Mouse (Mus musculus): ENCODE data around the gene Igsf8. TPM values are rescaled to one million over a fixed set of nuclear protein-coding genes. Genes with fewer than 3 reads are reported as not detected.

Igsf8 gene
- total RNA-seq, 1 experiment from 2014 or later, result 48.7 TPM

DNA sequence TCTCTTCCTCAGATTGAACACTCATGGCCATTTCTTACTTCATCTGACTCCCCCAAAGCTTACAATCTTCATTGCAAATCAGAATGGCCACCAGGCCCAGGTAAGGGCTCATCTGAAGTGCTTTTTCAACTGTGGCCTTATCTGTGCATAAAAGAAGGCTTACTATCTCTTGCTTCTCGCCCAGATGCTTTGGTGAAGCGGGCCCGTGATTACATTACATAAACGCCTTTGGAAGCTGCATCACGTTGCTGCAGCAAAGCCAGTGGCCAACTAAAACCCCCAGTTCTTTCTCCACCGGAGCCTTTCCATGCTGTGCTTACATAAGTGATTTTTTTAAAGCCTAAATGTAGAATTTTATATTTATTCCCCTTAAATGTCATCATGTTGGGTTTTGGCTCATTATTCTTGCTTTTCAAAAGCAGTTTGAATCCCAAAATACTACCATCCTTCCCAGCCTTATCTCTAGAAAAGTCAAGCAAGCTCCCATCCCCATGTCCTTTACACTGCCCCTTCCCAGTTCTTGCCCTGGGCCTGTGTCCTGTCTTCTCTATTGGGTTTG, 62.4 kb downstream of the Igsf8 start:
- no peak for DNase-seq

DNA sequence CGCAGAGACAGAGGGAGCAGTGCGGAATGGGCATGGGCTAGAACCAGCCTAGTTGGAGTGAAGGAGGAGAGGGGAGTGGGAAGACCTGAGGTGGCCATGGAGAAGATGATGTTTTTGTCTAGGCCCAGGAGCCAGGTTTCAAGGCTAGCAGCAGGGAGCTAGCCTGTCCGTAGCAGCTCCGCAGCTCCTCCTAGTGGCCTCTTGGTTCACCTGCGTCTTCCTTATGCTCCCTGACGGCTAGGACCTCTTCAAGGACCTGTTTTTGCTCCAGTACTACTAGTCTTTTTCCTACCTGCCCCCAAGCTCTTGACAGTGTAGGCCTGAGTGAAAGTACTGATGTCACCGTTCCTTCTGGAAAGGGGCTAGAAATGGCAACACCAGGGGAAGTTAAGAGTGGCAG, 63.3 kb downstream of the Igsf8 start:
- peak; percentile 74 for DNase-seq

DNA sequence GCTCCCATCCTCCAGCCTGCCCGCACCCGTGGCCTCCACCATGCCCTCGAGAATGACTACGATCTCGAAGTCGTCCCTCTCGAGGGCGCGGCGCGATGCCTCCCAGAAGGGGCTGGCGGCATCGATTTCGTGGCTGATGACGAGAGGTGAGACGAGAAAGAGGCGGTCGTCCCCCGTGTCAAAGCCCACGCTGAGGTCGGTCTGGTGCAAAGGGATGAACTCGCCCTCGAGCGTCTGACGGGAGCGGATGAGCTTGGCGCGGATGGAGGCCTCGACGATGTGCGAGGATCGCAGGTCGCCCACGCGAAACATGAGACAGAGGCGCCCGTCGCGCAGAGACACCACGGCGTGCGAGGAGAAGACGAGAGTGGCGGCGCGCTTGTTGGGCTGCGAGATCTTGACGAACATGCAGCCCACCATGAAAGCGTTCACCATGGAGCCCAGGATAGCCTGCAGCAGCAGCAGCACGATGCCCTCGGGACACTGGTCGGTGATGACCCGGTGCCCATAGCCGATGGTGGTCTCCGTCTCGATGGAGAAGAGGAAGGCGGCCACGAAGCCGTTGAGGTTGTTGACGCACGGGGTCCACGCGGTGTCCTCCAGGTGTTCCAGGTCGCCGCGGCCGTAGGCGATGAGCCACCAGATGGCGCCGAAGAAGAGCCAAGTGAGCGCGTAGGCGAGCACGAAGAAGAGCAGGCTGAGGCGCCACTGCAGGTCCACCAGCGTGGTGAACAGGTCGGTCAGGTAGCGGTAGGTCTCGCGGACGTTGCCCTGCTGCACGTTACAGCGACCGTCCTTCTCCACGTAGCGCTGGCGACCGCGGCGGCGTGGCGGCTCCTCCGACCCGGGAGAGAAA, 64.5 kb downstream of the Igsf8 start:
- peak; percentile 77 for DNase-seq

DNA sequence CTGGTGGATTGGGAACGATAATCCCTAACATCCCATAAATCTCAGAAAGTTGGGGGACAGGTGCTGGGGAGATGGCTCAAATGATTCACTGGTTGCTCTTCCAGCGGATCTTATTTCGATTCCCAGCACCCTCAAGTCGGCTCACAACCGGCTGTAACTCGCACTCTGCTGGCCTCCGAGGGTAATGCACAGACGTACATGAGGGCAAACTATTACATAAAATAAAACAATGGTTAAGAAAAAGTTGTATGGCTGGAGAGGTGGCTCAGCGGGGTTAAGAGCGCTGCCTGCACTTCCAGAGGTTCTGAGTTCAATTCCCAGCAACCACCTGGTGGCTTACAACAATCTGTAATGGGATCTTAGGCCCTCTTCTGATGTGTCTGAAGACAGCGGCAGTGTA, 65.2 kb downstream of the Igsf8 start:
- DNase-seq, result no peak

DNA sequence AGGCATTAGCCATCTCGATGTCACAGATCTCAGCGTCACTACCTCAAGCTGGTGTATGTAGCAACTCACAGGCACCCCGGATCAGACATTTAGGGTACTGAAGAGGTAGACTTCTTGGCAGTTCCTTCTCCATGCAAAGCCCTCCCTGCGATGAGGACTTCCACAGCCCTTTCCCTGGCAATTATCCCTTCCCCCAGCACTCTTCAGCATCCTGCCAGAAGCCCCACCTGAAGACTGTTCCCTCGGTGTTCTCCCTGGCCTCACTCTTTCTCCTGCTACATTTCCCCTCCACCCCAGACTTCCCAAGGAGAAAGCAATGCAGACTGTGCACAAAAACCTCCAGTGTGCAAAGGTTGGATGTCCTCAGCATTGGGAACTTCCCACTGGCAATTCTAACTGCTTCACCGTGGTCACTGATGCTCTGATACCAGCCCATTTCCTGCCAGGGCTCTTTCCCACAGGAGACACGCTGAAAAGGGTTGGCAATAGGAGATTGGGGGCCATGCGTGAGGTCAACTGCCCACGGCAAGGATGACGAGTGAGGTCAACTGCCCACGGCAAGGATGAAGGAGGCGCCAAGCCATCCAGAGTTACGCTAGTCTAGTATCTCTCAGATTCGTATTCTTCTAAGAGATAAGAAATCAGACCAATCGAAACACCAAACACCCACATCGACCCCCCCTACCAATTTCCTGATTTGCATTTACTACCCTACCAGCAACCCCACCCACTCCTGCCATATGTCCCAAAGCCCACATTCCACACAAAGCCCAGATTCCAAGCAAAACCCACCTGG, 66.0 kb downstream of the Igsf8 start:
- DNase-seq, result no peak

DNA sequence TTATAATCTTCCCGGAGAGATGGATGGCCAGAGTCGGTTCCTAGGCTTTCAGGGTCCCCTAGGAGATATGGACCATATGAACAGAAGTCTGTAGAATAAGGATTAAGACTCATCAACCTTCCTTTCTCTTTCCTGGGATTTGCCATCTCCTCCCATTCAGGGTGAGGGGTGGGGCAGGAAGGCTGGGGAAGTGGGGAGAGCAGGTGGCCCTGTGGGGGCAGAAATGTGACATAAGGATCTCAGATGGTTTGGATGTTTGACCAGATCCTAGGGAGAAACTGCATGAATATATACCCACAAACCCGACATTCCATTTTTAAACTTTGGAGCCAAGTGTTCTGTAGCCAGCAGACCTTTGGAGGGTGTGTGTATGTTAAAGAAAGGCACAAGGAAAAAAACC, 66.6 kb downstream of the Igsf8 start:
- DNase-seq, result no peak

DNA sequence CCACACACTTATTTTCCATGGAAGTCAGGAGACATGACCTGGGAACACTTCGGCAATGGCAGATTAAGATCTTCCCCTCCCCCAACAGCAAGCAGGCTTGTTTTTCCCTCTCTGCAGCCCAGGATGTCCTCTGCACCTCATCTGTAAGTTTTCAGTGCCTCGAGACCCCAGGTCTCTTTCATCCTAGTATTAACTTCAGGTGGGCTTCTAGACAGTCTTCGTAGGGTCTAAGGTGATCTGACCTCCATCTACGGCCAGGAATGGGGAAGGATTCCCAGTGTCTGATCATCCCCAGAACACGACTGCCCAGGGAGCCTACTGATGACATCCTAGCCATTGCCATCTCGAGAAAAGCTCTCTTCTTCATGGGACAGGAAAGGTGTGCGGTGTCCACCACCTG, 67.0 kb downstream of the Igsf8 start:
- no peak for DNase-seq

DNA sequence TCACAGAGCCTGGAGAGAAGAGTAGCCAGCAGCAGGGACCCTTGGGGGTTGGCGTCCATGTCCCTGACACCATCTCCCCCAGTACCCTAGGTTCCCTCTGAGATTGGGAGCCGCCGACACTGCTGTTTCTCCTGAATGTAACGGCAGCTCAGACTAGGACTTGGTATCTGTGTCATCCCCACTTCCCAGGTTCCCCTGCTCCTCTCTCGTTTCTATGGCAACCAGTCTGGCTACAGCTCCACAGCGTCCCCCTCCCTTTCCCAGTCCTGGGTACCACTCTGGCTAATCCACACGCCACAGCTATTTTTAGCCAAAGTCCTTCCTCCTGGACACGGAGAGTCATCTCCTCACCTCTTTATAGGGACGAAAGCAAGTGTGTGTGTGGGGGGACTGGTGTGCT, 67.7 kb downstream of the Igsf8 start, which contains the start of gene Kcnj9:
Kcnj9 (minus strand) TSS at position 188 of the 400 bp plus-strand sequence.
- DNase-seq, result no peak

DNA sequence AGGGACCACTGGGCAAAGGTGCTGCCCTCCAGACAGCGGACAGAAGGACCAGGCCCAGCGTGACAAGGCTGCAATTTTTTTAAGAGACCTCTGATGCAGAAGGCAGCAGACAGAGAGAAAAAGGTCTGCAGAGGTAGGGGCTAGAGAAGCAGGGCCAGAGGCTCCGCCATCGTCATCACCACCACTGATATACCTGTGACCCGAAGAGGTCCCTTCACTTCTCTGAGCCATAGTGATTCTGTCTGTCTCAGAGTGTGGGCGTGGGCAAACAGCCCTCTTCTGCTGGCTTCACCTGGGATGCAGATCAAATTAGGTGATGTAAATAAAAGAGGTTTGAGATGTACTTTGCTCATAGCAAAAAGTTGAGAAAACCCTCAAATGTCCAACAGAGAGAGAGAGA, 68.2 kb downstream of the Igsf8 start:
- DNase-seq, result no peak

DNA sequence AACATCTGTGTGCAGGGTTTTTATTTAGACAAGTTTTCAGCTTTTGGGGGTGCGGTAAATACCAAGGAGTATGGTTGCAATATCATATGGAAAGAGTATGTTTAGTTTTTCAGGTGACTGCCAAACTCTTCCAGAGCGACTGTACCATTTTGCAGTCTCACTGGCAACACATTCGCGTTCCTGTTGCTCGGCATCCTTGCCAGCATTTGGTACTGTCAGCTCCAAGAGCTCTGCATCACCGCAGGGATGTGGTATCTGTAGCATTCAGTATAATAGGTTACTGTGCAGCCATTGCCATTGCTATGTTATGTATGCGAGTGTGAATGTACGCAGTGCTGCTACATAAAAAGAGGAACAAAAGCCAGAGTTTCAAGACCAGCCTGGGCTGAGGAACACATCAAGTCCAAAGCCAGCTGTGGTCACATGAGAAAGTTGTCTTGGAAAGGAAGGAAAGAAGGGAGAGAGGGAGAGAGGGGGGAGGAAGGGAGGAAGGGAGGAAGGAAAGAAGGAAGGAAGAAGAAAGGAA, 70.0 kb downstream of the Igsf8 start:
- no peak for DNase-seq

DNA sequence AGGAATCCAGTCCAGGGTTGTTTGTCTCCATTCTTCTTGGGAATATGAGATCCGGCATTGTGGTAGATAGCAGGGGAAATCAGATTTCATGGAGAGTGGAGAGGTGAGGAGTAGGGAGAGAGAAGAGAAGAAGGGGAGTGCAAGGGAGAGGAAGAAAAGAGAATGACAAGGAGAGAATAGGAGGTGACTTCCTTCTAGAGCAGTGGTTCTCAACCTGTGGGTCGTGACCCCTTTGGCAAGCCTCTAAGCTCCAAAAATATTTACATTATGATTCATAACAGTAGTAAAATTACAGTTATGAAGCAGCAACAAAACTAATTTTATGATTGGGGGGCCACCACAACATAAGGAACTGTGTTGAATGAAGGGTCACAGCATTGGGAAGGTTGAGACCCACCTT, 71.5 kb downstream of the Igsf8 start:
- no peak for DNase-seq

DNA sequence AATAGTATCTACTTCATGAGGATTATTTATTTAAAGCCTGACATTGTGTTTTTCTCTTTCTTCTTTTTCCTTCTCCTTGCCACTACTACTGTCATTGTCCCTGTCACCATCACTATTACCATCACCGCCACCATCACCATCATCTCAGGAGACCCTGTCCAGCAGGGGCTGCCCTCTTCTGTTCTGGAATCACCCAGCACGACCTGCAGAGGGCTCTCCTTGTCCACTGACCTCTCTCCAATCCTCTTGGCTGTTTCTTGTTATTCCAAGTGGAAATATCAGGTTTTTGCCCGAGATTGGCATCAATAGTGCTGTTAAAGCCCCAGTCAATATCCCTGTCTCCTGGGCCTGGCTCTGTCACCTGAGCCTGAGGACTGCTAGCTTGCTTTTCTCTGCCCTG, 72.1 kb downstream of the Igsf8 start:
- DNase-seq, result no peak

DNA sequence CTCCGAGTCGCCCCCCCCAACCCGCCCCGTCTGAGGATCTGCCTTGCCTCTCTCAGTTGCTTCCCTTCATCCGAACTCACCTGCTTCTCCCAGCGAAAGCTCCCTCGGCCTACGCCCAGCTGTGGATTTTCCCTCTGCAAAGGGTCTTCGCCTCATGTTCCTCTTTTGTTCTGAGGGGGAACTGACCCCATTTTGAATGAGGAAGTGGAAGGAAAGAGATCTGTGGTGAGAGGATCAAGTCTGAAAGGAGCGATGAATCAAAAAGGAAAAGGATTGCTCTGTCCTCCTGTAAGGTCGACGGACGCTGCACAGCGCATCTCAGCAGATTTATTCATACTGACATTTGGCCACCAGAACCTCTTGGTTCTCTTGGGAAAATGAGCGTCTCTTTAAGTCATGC, 74.4 kb downstream of the Igsf8 start:
- no peak for DNase-seq

DNA sequence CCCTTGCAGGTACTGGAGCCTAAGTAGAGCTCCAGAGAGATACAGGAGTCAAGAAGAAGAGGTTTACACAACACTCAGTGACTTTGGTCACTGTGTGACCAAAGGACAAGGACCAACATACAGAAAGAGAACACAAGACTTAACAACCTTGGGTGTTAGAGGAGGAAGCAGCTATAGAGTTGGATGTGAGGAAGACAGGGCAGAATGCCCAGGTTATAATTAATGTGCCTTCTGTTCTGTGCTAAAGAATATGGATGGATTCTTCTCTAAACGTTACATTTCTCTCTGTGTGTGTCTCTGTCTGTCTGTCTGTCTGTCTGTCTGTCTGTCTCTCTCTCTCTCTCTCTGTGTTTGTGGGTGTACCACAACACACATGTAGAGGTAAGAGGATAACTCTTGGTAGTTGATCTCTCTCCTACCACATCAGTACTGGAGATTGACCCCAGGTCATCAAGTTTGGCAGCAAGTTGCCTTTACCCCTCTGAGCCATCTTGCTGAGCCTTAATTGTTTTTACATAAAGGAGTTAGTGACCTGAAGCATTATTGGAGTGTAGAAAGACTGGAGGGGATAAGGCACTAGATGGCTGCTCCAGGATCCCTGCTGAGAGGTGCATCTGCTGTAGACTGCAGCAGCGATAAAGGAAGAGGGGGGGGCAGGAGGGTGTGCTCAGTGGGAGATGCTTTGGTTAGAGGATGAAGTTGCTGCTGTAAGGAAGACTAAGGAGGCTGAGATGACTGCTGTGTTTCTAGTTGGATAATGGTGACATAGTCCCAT, 76.2 kb downstream of the Igsf8 start:
- DNase-seq, result no peak

DNA sequence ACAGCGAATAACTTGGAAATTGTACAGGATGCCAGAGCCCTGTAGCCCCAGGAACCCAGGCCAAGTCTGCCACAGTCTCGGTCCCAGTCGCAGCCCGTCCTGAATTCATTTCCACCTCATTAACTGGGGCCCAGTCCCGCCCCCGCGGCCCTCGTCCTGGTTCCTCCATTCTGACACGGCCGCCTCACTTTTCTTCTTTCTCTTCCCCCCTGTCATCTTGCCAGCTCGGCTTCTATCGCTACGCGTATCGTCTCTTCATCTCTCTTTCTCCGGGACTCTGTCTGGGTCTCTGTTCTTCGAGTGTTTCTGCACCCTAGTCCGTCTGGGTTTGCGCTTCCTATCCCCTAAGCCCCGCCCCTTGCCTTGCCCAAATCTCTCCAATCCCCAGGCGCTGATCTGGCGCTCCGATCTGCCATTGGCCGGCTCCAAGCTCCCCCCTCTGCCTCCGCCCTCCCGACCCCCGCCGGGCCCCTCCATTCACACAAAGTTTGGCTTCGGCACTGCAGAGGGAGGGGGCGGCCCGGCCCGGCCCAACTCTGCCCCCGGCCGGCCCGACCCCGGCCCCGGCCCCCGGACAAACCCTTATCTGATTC, 79.4 kb downstream of the Igsf8 start, which contains the start of gene Kcnj10:
Kcnj10 (plus strand) TSS at position 482 of the 593 bp plus-strand sequence.
- peak; percentile 78 for DNase-seq

DNA sequence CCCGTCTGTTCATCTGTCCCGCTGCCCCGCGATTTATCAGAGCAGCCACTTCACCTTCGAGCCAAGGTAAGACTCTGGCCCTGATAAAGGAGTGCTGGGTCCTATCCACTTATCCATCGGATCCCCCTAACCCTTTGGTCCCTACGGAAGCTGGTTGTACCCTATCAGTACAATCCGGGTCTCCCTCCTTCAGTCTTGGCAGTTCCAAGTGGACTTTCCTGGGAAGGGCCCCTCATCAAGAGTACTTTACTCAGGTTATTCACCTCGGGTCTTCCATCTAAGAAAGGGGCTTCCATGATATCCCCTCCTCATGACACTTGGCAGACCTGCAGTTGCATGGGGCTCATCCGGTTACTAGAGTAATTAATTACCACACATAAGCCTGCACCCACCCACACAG, 79.9 kb downstream of the Igsf8 start:
- no peak for DNase-seq

DNA sequence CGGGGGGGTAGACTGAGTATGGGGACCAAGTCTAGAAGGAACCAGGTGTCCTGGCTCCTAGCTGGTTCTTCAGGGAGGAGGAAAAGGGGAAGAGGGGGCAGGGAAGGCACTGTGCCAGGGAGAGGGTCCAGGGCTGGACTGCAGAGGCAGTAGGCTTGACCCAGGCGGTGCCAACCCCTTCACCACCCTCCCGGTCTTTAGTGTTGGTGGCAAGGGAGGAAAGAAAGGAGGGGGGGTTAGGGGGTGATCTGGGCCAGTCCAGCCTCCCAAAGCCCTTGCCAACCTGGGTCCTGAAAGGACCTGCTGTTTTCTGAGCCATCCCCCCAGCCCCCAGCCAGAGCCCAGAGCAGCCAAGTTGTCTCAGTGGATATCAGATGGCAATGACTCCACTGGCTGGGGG, 81.3 kb downstream of the Igsf8 start:
- no peak for DNase-seq

DNA sequence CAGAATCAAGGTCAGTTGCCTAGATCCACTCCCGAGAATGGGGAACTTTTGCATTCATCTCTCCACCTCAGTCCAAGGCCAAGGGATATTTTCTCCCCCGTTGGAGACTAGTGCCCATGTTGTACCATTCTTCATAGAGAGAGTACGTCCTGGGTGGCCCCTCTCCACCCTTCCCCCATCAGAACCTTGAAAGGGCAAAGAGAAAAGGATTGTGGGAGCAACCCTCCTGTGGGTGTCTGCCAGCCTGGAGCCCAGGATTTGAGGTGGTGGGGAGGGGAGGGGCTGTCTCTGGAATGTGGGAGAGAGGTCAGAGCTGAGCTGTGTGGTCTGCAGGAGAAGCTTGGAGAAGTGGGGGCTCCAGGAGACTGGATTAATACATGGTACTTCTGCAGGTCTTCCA, 82.5 kb downstream of the Igsf8 start:
- no peak for DNase-seq

DNA sequence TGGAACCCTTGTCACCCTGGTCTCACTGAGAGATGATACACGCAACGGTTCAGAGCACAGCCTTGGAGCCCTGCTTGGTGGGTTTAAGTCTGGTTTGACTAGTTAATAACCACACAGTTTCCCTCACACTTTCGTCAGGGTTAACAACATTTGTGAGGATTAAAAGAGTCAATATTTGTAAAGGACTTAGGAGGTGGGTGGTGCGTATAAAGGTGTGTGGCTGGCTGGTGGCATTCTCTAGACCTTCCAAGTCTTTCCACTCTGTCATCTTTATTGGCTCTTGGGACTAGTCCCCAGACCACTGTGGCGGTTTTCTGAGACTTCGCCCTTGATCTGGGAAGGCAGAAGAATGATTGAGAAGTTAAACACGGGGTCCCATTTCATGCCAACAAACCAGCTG, 83.4 kb downstream of the Igsf8 start:
- no peak for DNase-seq

DNA sequence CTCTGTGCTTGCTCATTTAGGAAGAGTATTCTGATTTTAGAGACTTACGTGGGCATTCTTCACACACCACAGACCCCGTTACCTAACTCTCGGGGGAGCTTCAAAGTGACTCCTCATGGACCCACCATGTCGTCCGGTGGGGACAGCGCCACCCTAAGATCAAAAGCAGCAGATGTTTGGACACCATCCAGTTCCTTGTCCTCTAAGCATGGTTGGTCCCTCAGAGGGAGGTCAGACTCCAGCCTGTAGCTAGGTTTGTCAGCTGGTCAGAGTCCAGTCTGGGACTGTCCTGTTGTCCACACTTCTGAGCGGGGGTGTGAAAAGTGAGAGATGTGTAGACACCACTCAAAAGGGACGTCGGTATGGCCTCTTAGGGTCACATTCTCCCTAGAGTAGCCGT, 85.3 kb downstream of the Igsf8 start:
- DNase-seq, result no peak

DNA sequence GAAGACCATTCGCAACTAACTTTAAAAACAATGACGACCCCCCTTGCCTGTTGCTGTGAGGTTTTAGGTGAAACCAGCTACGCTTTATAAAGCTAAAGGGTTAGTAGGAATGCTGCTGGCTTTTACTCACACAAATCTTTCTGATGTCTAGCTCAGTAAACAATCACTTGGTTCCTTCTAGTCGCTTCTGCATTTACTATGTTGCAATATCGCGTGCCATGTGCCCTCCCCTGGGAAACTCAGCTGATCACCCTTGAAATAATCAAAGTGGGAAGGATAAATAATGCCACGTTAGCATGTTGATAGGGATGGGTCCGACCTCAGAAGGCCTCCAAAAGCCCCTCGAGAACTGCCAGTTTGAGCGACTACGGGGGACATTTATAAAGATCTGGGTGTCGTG, 85.9 kb downstream of the Igsf8 start:
- DNase-seq, result no peak

DNA sequence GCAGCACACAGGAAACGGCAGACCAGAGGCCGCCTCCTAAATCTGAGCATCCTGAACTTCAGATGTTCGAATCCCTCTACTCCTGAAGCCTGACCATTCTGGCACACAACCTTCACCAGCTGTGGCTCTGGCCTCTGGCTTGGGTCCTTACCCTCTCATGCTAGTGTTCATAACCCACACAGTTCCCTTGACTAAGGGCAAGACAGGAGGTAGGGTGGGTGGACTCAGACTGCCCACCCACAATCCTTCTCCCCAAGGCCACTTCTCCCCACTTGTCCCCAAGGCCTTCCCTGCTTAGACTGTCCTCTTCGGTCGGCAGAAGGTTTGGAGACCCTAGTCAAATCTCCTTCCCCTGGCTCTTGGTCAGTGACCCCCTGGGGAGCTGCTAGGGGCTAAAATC, 88.1 kb downstream of the Igsf8 start:
- DNase-seq, result no peak
